Mouse (Mus musculus) brain, embryonic 14.5 days (tissue): ENCODE measurements around the gene Mtch1. TPM values are rescaled to one million over a fixed set of nuclear protein-coding genes. Genes with fewer than 3 reads are reported as not detected.
"Not testable (repeated sequence)": the region's sequence is repeated elsewhere in the genome, so short reads cannot be mapped to it uniquely, and the experiment has no call there.

Experiments
- DNase-seq: peaks from one replicate; pipeline ENCODE4 v3.0.0-alpha.2; 2011; ENCODE audit warnings: low read depth
- CTCF ChIP-seq: fragments of 200-500 bp; IDR thresholded peaks from 2 replicates; pipeline ENCODE4 v1.5.1; 2012; ENCODE audit warnings: inconsistent platforms, mild to moderate bottlenecking, moderate library complexity, borderline replicate concordance; ENCODE audit not compliant: insufficient read depth, insufficient read length; ENCODE audit errors: extremely low read depth
- POLR2A ChIP-seq: fragments of 200-500 bp; IDR thresholded peaks from 2 replicates; pipeline ENCODE4 v1.6.1; 2012; ENCODE audit warnings: mild to moderate bottlenecking, inconsistent platforms, borderline replicate concordance; ENCODE audit not compliant: poor library complexity, insufficient read depth, insufficient read length, severe bottlenecking; ENCODE audit errors: extremely low read depth
- polyA plus RNA-seq: library from polyadenylated mRNA; depleted of rRNA; stranded (reverse); fragments of >200 nt; gene quantifications from 2 replicates; pipeline ENCODE4 v1.2.3, GENCODE M21; 2012

The Mtch1 gene
- polyA plus RNA-seq, 1 experiment = 698 TPM

- no peak for TF ChIP-seq CTCF
- TF ChIP-seq POLR2A = no peak
Measured at GRCm38 (mm10) chr17:29356882-29357281, 9.1 kb upstream of the Mtch1 start.

GRCm38 (mm10) chr17:29356479-29356856, 8.7 kb upstream of the Mtch1 start:
- TF ChIP-seq POLR2A = peak; percentile 20; the same call in 1 of the 2 replicates
- TF ChIP-seq CTCF = no peak
- DNase-seq = peak; percentile 98

More at GRCm38 (mm10) chr17:29356882-29357281, 9.1 kb upstream of the Mtch1 start:
- DNase-seq = no peak

- TF ChIP-seq CTCF (no peak), POLR2A (no peak)
- peak; percentile 81 for DNase-seq
Measured at GRCm38 (mm10) chr17:29355841-29356478, 8.2 kb upstream of the Mtch1 start.

- DNase-seq = peak; percentile 91
- TF ChIP-seq CTCF (no peak), POLR2A (no peak)
Measured at GRCm38 (mm10) chr17:29355461-29355840, 7.7 kb upstream of the Mtch1 start.

GRCm38 (mm10) chr17:29351056-29351455, 3.3 kb upstream of the Mtch1 start:
- not testable (repeated sequence) for DNase-seq

GRCm38 (mm10) chr17:29348996-29349395, 1.3 kb upstream of the Mtch1 start:
- DNase-seq = no peak
- no peak for TF ChIP-seq POLR2A
- no peak for TF ChIP-seq CTCF

GRCm38 (mm10) chr17:29347126-29347644, 549 bp downstream of the Mtch1 start:
- DNase-seq = peak; percentile 71
- TF ChIP-seq POLR2A = no peak
- TF ChIP-seq CTCF = no peak

GRCm38 (mm10) chr17:29346496-29347125, 1.1 kb downstream of the Mtch1 start:
- DNase-seq = peak; percentile 89
- TF ChIP-seq POLR2A = no peak
- TF ChIP-seq CTCF = no peak

GRCm38 (mm10) chr17:29345272-29345671, 2.5 kb downstream of the Mtch1 start:
- TF ChIP-seq POLR2A (no peak), CTCF (no peak)
- DNase-seq = no peak

GRCm38 (mm10) chr17:29343241-29343640, 4.5 kb downstream of the Mtch1 start:
- DNase-seq = no peak
- no peak for TF ChIP-seq CTCF
- TF ChIP-seq POLR2A = no peak

- no peak for DNase-seq
- TF ChIP-seq POLR2A = no peak
- TF ChIP-seq CTCF = no peak
Measured at GRCm38 (mm10) chr17:29342010-29342910, 5.5 kb downstream of the Mtch1 start.
